ENCODE assay signal across 22 mouse cellular contexts in genomic region chr6:86886803-86887202, GRCm38 (mm10). TPM values are rescaled to one million over a fixed set of nuclear protein-coding genes. Genes with fewer than 3 reads are reported as not detected.
A peak's percentile ranks its signal among the peaks of the same experiment; 100 is the strongest.
DNase-seq lines count a peak whose midpoint lies in the region; ATAC-seq and TF ChIP-seq lines count a peak whose summit lies in the region.
"Had no signal": no experiment of that assay in that cellular context is flagged by ENCODE, and none has a peak within 500 bp of the region (broad histone marks: within the 10 kb centered on the region; RNA-seq: fewer than 3 reads in every experiment).

No protein-coding gene starts in this region.

- no peaks in the 10 kb centered on the region for H3K27me3 ChIP-seq in heart, embryonic 16.5 days (ENCODE audit: control insufficient read depth, insufficient read depth, low read length)
- H3K27me3 ChIP-seq in heart, embryonic 10.5 days (ENCODE audit: insufficient read depth, poor library complexity, severe bottlenecking) = no peaks in the 10 kb centered on the region
- H3K27me3 ChIP-seq in liver, embryonic 12.5 days (replicated peaks) = no peaks in the 10 kb centered on the region
- H3K27me3 ChIP-seq in liver, postnatal 0 days (ENCODE audit: insufficient read depth, low read length) = no peaks in the 10 kb centered on the region
- H3K27me3 ChIP-seq in liver, embryonic 13.5 days = no peaks in the 10 kb centered on the region
- H3K27me3 ChIP-seq: CH12.LX; midbrain, embryonic 12.5 days; stomach, embryonic 15.5 days had no signal

- no peak overlapping the region for H3K4me3 ChIP-seq in gastrocnemius, adult 2 months
- no peak overlapping the region for H3K4me3 ChIP-seq in heart, embryonic 16.5 days (ENCODE audit: low read length)
- no peak overlapping the region for H3K4me3 ChIP-seq in heart, embryonic 10.5 days
- no peak overlapping the region for H3K4me3 ChIP-seq in liver, embryonic 12.5 days
- no peak overlapping the region for H3K4me3 ChIP-seq in liver, postnatal 0 days (ENCODE audit: low read depth, low read length)
- no peak overlapping the region for H3K4me3 ChIP-seq in liver, embryonic 13.5 days (replicated peaks)
- H3K4me3 ChIP-seq: left cerebral cortex, adult 2 months; limb, embryonic 10.5 days; midbrain, embryonic 12.5 days; stomach, embryonic 15.5 days had no signal

- H3K9me3 ChIP-seq in heart, embryonic 16.5 days (replicated peaks; ENCODE audit: control insufficient read depth, low read length) = no peaks in the 10 kb centered on the region
- no peaks in the 10 kb centered on the region for H3K9me3 ChIP-seq in heart, embryonic 10.5 days
- H3K9me3 ChIP-seq in liver, embryonic 12.5 days (replicated peaks) = no peaks in the 10 kb centered on the region
- no peaks in the 10 kb centered on the region for H3K9me3 ChIP-seq in liver, postnatal 0 days (ENCODE audit: low read length)
- no peaks in the 10 kb centered on the region for H3K9me3 ChIP-seq in liver, embryonic 13.5 days (replicated peaks)
- H3K9me3 ChIP-seq: limb, embryonic 10.5 days; midbrain, embryonic 12.5 days; stomach, embryonic 15.5 days had no signal

- no peak for DNase-seq in gastrocnemius, adult 2 months
- DNase-seq in gastrocnemius, adult 18-20 months (ENCODE audit: low spot score) = no peak
- DNase-seq in heart, embryonic 10.5 days (ENCODE audit: low spot score) = no peak
- no peak for DNase-seq in liver, postnatal 0 days
- DNase-seq in liver, embryonic 13.5 days = no peak
- DNase-seq: adrenal gland, postnatal 25 days; cerebellum, adult 11-12 months; cerebellum, postnatal 25 days; kidney, postnatal 10 days; layer of hippocampus, adult 9-11 months; retina, postnatal 1 day; thymus, adult 18-20 months; thymus, postnatal 4 days had no signal

- no peak overlapping the region for H3K9ac ChIP-seq in heart, embryonic 16.5 days (ENCODE audit: low read length)
- no peak overlapping the region for H3K9ac ChIP-seq in liver, embryonic 12.5 days
- no peak overlapping the region for H3K9ac ChIP-seq in liver, postnatal 0 days (replicated peaks)
- no peak overlapping the region for H3K9ac ChIP-seq in liver, embryonic 13.5 days
- H3K9ac ChIP-seq: liver, embryonic 14.5 days; midbrain, embryonic 12.5 days; stomach, embryonic 15.5 days had no signal

- H3K4me1 ChIP-seq in heart, embryonic 16.5 days (ENCODE audit: control insufficient read depth, insufficient read depth, low read length) = peaks cover 23% of the 10 kb centered on the region
- peaks cover 28% of the 10 kb centered on the region for H3K4me1 ChIP-seq in heart, embryonic 10.5 days
- peaks cover 50% of the 10 kb centered on the region for H3K4me1 ChIP-seq in liver, embryonic 12.5 days
- peaks cover 6% of the 10 kb centered on the region for H3K4me1 ChIP-seq in liver, postnatal 0 days (ENCODE audit: insufficient read depth)
- H3K4me1 ChIP-seq in liver, embryonic 13.5 days (replicated peaks) = peaks cover 42% of the 10 kb centered on the region
- H3K4me1 ChIP-seq: midbrain, embryonic 12.5 days; stomach, embryonic 15.5 days had no signal

- ATAC-seq in heart, embryonic 16.5 days (replicated peaks; ENCODE audit: extremely low read depth, insufficient read depth, low FRiP score) = no peak
- ATAC-seq in liver, embryonic 12.5 days = no peak
- ATAC-seq in liver, postnatal 0 days = no peak
- peak; percentile 52; the same call in 1 of the 2 replicates for ATAC-seq in liver, embryonic 13.5 days (ENCODE audit: low read depth)

- no peak overlapping the region for H3K4me2 ChIP-seq in heart, embryonic 16.5 days (ENCODE audit: low read depth, low read length)
- H3K4me2 ChIP-seq in liver, embryonic 12.5 days = no peak overlapping the region
- no peak overlapping the region for H3K4me2 ChIP-seq in liver, postnatal 0 days (ENCODE audit: low read depth, low read length)
- no peak overlapping the region for H3K4me2 ChIP-seq in liver, embryonic 13.5 days
- H3K4me2 ChIP-seq: midbrain, embryonic 12.5 days; stomach, embryonic 15.5 days had no signal

- intact Hi-C loops in gastrocnemius, adult 2 months (cut with DNase I) = loop anchor here (5.0 kb wide), 1 partner anchor 35 kb away; no protein-coding TSS in a partner anchor

- no peak for TF ChIP-seq CTCF in gastrocnemius, adult 2 months (IDR thresholded peaks at IDR 0.05)
- no peak for TF ChIP-seq CTCF in liver, postnatal 0 days (IDR thresholded peaks at IDR 0.05; ENCODE audit: low read depth)

- TF ChIP-seq EP300 in liver, postnatal 0 days (IDR thresholded peaks at IDR 0.05; ENCODE audit: low read depth) = no peak

- peak overlapping the region; percentile 91 for H3K27ac ChIP-seq in gastrocnemius, adult 2 months
- H3K27ac ChIP-seq in heart, embryonic 16.5 days (ENCODE audit: low read length) = peak overlapping the region; percentile 80; the same call in 1 of the 2 replicates
- H3K27ac ChIP-seq in heart, embryonic 10.5 days = no peak overlapping the region
- H3K27ac ChIP-seq in liver, embryonic 12.5 days = peak overlapping the region; percentile 83
- H3K27ac ChIP-seq in liver, postnatal 0 days (ENCODE audit: low read depth) = no peak overlapping the region
- peak overlapping the region; percentile 57 for H3K27ac ChIP-seq in liver, embryonic 13.5 days
- H3K27ac ChIP-seq: left cerebral cortex, adult 2 months; limb, embryonic 10.5 days; liver, embryonic 14.5 days; macrophage; midbrain, embryonic 12.5 days had no signal

- peaks cover 8% of the 10 kb centered on the region; the same call in 1 of the 2 replicates for H3K36me3 ChIP-seq in heart, embryonic 16.5 days (ENCODE audit: control insufficient read depth, insufficient read depth)
- peaks cover 16% of the 10 kb centered on the region; the same call in 1 of the 2 replicates for H3K36me3 ChIP-seq in heart, embryonic 10.5 days
- H3K36me3 ChIP-seq in liver, embryonic 12.5 days = peaks cover 13% of the 10 kb centered on the region
- peaks cover 3% of the 10 kb centered on the region for H3K36me3 ChIP-seq in liver, postnatal 0 days (replicated peaks; ENCODE audit: insufficient read depth, low read length)
- 0 out of 2 replicates have a peak, but pooled peaks cover 6% of the 10 kb centered on the region for H3K36me3 ChIP-seq in liver, embryonic 13.5 days
- H3K36me3 ChIP-seq: midbrain, embryonic 12.5 days had no signal

- WGBS in heart, embryonic 16.5 days = 50% methylated on average over 4 of the region's 4 CpGs
- WGBS in heart, embryonic 10.5 days = 53% methylated on average over 4 of the region's 4 CpGs
- WGBS in liver, embryonic 12.5 days (ENCODE audit: insufficient replicate concordance) = 32% methylated on average over 4 of the region's 4 CpGs
- 46% methylated on average over 4 of the region's 4 CpGs for WGBS in liver, postnatal 0 days (ENCODE audit: insufficient replicate concordance)
- WGBS in liver, embryonic 13.5 days (ENCODE audit: insufficient replicate concordance) = 32% methylated on average over 4 of the region's 4 CpGs

RNA-seq across cellular contexts. Expression of gene Aak1, which starts 37.5 kb away (rescaled TPM):
- total RNA-seq in gastrocnemius, adult 2 months (2021) = 10 to 100 TPM; 32.0 to 44.5 TPM
- 10 to 100 TPM; 30.5 to 46.5 TPM for total RNA-seq in gastrocnemius, adult 18-20 months (2021)
- 17.8 and 21.8 TPM in 2 replicates for polyA plus RNA-seq in heart, embryonic 16.5 days (2015; fragmentation: Nextera tagmentation; extraction: Ambion mirVana)
- 19.4 and 24.3 TPM in 2 replicates for polyA plus RNA-seq in heart, embryonic 10.5 days (2016; fragmentation: Nextera tagmentation; extraction: Ambion mirVana)
- 5.8 and 9.2 TPM in 2 replicates for polyA plus RNA-seq in liver, embryonic 12.5 days (2016; fragmentation: Nextera tagmentation; extraction: Ambion mirVana)
- 1.9 and 2.2 TPM in 2 replicates for polyA plus RNA-seq in liver, postnatal 0 days (2015; fragmentation: Nextera tagmentation; extraction: Ambion mirVana)
- polyA plus RNA-seq in liver, embryonic 13.5 days (2015; fragmentation: Nextera tagmentation; extraction: Ambion mirVana) = 3.4 and 4.3 TPM in 2 replicates

Comparison
In these comparisons a context has a peak if more than half of its experiments do, and no peak if none do; other contexts are left out.
1. H3K27ac ChIP-seq: peak in gastrocnemius, adult 2 months (single experiment), heart, embryonic 16.5 days (single experiment), liver, embryonic 12.5 days (single experiment) and liver, embryonic 13.5 days (single experiment); none in heart, embryonic 10.5 days (single experiment) and liver, postnatal 0 days (single experiment).